Mouse (Mus musculus) adrenal gland, postnatal 36 days (tissue): ENCODE measurements around the gene Fam184b. TPM values are rescaled to one million over a fixed set of nuclear protein-coding genes. Genes with fewer than 3 reads are reported as not detected.
A peak's percentile ranks its signal among the peaks of the same experiment; 100 is the strongest.

ENCODE experiments used
- DNase-seq, 2 experiments: peaks; one replicate each; pipeline ENCODE4 v3.0.0; 2021; ENCODE audit warnings: mixed read lengths in 1 of 2
- total RNA-seq, 2 experiments: library from RNA; stranded (reverse); gene quantifications; 2 replicates each; pipeline ENCODE4 v1.2.3; 2021

Fam184b gene
- total RNA-seq, 2 experiments from 2014 or later, result 0.13 to 0.60 TPM

DNA sequence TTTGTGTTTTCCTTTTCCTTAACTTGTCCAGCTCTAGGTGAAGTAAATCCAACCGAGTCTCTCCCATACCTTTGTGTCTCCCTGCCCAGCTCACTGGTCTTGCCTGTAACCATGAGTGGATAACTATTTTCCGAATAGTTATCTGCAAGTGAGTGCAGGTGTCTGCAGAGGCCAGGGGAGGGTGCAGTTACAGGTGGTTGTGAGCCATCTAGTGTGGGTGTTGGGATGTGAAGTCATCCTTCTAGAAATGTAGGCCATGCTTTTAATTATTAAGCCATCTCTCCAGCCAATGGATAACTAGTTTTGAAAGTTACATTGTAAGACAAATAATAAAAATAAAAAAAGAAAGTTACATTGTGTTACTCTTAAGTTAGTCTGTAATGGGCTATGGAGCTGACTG is 125.9 kb downstream of the Fam184b start:
- no peak for DNase-seq

DNA sequence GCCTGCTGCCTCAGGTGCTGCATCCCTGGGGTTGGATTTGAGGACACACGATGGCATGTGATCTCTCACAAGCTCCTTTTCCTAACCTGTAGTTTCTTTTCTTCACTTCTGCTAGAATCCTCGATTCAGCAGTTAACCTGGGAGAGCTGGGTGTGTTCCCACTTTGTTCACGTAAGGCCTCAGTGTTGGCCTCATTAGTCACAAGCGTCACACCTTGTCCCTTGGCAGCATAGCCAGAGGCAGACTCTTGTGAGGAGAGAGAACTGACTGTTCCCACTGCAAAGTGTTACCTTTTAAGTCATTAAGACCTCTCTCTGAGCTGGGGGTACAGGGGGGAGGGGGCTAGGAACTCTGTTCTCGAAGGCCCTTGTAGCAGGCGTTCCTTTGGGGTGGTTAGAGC is 126.5 kb downstream of the Fam184b start:
- no peak for DNase-seq

DNA sequence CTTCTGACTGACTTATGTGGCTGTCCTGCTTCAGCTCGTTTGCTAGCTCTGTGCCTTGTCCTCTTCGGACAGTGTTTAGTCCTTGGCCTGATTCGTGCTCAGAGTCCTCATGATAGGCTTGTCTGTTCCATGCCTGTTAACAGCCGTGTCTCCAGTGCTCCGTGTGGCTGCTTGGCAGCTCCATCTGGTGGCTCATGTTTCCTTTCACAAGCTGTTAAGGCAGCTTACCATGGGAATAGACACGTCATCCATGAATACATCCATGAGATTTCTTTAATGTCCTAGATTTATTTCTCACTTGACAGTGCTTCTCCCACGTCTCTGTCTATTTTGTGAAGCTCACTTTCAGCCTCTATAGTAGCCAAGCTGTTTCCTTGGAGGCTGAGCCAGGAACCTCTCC is 129.3 kb downstream of the Fam184b start:
- DNase-seq, result no peak

DNA sequence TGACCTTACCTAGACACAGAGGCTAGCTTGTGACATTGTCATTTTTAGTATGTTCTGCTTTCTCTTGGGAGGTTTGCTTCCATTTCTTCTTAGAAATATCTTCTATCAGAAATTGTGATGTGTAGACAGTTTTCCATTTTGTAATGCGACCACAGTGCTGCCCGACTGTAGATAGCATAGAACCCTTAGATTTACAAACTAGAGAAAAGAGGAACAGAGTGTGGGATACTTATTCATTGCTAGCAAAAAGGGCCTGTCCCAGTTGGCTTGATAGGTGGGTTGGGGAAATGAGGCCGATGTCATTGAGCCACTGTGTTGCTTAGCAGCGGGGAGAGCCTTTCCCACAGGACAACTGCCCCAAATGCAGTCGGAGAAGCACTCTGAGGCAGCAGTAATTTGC is 141.8 kb downstream of the Fam184b start:
- no peak for DNase-seq

DNA sequence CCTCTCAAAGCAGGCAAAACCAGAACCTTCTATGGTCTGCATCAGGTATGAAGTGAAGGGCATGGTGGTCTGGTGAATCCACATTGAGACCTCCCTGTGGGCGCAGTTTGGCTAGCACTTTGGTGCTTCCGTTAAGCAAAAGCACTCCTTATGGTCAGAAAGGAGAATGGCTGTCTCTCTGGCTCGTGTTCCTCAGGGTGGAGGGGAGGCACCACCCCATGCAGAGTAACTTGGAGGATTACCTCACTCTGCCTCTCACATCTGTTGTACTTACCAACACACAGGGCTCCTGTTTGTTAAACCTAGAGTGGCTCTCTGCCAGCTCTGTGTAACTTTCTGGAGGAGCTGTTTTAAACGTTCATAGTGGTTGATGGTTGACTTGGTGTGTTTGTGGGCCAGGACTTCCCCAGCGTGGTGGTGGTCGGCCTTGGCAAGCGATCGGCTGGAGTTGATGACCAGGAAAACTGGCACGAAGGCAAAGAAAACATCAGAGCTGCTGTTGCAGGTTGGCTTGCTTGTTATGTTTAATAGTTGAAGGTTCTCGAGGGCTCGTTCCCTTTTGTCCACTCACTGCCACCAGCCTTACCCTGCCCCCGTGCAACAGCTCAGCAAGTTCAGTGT is 142.4 kb downstream of the Fam184b start:
- no peak for DNase-seq

DNA sequence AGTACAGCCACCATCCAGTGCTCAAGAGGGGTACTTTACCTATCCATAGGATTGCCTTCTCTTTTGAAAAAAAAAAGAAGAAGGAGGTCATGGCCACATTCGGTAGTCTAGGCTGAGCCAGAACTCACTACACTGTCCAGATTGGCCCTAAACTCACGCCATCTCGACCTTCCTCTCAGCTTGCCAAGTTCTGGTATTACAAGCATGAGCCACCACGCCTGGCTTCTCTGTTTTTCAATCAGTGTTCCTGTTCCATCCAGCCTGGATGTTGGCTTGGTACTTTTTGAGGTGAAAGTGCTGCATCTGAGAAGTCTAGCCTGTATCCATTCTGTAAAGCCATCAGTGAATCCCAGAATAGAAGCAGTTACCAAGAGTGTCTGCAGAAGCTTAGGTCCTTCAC is 142.9 kb downstream of the Fam184b start:
- DNase-seq, result no peak

DNA sequence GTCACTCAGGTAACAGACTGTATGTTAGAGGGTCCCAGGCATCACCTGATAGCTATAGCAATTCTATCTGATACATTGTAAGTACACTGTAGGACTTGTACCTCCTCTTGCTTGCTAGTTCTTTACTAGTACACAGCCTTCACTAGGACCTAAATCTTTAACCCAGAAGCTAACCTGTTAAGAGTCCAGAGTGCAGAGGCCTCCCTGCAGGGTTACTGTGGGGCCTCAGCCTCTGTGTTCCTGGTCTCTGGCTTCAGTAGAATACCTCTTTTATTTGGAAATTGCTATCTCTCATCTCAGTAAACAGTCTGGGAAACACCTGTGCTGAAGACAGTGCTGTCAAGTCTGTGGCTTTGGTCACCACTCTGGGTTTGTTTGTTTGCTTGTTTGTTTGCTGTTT is 143.4 kb downstream of the Fam184b start:
- no peak for DNase-seq

DNA sequence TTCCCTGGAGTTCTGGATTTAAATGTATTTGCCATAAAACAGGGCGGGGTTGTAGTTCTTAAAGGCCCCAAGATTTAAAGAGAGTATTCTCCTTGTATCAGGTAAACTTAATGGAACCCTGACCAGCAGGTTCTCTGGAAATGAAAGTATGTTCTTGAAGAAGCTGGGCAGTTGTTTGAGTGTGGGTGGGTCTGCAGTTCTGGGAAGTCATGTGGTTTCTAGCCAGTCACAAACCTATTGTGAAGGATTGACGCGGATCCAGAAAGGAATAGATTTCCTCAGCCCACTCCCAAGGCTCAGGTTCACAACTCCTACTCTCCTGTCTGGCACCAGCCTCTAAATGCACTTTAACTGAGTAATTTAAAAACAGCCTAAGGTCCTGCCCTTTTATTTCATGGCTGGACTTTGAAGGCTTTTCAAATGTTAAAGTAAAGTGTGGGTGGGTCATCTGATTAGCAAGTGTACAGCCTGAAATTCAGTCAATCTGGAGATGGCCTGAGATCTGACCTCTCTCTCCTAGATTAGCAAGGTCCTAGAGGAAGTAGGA is 143.9 kb downstream of the Fam184b start:
- no peak for DNase-seq

DNA sequence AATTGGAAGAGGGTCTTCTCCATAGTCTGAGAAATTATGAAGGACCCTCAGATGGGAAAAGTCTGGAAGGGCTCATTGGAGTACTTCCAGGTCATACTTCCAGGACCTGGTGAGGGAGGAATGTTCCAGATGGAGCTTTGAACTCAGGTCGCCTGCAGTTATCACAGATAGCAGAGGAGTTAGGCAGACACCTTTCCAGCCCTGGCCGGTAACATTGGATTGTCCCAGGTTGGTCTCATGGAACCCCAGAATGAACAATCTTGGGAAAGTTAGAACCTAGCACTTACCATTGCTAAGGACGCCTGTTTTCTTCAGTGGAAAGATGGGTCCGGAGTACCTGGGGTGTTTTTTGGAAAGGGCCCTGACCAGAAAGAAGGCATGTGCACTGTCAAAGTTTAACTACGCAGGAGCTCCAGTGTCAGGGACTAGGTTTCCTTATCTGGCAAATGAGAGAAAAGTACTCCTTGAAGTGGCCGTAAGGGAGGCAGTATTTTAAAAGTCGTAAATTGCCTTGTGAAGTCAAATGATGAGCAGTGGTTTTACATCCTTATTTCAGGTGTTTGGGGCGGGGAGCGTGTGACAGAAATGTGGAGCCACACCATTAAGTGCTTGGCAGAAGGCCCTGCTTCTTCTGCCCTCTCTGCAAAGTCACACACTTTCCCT is 145.2 kb downstream of the Fam184b start:
- DNase-seq, result no peak

DNA sequence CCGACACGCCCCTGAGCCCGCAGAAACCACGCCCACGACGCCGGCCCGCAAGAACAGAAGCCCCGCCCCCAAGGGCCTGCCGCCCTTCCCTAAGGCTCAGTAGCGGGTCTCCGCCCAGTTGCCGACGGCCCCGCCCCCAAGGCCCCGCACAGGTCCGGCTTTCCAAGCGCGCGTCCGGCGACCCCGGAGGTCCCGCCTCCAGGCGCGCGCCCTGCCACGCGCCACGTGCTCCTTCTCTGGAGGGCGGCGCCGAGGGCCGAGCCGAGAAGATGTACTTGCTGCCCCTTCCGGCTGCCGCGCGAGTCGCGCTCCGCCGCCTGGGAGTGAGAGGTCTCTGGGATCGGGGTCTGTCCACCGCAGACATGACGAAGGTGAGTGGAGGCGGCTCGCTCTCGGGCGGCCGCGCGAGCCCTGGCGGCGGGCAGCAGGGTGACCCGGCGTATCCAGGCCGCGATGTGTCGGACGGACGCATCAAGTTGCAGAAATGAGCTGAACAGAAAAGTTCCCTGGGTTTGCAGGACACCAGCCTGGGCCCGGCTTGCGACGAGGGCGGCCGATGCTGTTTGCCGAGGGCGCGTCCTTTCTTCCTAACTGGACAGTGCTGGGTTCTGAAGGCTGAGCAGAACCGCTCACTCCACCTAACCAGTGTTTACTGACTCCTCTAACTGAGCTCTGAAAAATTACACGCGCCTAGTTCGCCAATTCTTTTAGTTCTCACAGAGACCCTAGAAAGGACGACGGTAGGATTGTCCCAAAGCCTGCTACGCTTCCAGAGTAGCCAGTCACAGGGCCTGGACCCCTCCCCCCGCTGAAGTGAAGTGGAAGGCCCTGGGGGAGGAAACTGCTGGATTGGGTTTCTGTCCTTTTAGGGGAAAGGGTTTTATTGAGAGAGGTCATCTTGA is 146.0 kb downstream of the Fam184b start, which contains the start of gene Lap3:
TSS of gene Lap3 (plus strand) at position 184 of the 902 bp plus-strand sequence.
- peak; percentile 100 for DNase-seq

DNA sequence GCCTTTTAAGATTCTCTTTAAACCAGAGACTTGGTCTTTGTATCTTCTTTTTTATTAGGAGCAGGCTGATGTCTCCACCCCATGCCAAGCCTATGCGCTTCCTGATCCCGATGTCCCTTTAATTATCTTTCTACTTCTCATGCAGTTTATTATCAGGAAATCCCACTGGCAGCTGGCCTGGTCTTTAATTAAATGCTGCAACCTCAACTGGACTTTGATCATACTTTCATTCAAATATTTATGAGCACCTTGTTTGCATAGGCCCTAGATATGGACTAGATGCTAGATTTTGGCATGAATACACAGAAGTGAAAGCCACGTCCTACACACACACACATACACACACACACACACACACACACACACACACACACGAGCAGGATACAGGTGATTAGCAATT is 147.6 kb downstream of the Fam184b start:
- DNase-seq, result no peak

DNA sequence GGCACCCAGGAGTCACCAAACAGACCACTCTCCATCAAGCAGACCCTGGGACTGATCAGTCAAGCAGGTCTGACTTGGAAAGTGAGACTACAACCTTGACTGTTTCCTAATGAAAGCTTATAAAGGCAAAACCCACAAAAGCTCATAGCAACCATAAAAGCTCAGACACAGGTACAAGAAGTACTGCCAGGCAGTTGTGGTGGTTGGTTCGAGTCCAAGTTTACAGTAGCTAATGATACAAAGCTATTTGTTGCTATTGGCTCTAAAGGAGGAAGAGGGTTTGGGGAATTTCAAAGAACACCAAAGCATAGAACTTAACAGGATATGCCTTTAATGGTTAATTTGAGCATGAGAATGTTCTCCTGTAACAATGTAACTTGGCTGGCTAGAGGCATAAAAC is 155.8 kb downstream of the Fam184b start:
- no peak for DNase-seq

DNA sequence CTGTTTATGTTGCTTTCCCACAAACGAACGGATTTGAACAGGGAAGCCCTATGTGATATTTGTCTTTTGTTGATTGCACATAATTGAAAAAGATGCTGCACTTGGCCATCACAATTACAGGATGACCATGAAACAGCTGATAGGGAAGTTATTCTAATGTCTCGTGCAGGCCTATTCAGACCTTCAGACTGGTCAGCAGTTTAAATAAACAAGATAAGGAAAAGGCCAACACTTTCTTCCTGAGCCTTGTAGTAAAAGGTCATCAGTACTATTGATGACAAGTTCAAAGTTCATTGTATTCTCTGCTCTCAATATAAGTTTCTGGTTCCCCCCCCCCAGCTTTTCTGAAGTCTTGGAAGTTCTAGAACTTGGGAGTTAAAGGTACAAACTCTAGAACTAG is 156.8 kb downstream of the Fam184b start:
- no peak for DNase-seq

DNA sequence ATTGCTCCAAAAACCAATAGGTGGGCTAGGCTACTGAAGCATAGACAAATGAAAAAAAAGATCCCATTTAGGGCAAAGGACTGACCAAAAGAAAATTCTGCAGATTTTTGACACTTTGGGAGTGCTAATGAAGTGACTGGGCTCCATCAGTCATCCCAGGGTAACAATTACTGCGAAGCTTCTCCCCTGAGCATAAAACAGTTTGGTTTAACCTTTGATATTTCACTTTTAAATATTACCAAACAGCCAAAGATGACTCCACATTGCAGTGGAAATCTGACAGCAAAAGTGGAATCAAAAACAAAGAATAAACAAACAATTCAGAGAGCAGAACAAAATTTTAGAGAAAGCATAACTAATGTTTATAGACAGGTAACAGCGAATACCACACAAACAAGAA is 158.3 kb downstream of the Fam184b start:
- DNase-seq, result no peak

DNA sequence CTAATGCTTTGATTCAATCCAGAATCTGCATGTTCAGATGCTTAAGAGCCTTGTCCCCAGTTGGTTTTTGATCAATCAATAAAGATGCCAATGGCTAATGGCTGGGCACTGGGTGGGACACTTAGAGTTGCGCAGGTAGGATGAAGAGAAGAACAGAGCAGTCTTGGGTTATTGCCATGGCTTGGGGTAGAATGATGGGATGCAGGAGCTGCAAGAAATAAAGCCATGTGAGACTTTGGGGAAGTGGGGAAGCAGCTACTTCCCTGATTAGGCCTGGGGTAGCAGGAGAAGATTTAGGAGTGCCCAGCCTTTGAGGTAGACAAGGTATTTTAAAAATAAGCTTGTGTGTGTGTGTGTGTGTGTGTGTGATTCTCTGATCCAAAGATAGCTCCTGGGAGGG is 159.3 kb downstream of the Fam184b start:
- no peak for DNase-seq

Other genes starting within 250 kb of the Fam184b start
- 100 to 1,000 TPM; 110 to 138 TPM for gene Qdpr, start 189.4 kb downstream of the Fam184b start, total RNA-seq
- gene Clrn2, start 185.9 kb downstream of the Fam184b start, total RNA-seq, result not detected
- 10 to 100 TPM; 72.2 to 76.2 TPM for gene Lap3, start 146.2 kb downstream of the Fam184b start, total RNA-seq
- gene Med28, start 119.4 kb downstream of the Fam184b start, total RNA-seq, result 100 to 1,000 TPM in 1 of 2 experiments, 10 to 100 TPM in 1; 96.0 to 113 TPM
- gene Ncapg, start 30.3 kb upstream of the Fam184b start, total RNA-seq, result 1 to 10 TPM; 1.8 to 2.7 TPM
- 10 to 100 TPM; 23.8 to 31.4 TPM for gene Lcorl, start 218.0 kb upstream of the Fam184b start, total RNA-seq